Mouse (Mus musculus) retina, adult 2 months (tissue): ENCODE results near the gene Wsb2.
"Not testable (repeated sequence)": the region's sequence is repeated elsewhere in the genome, so short reads cannot be mapped to it uniquely, and the experiment has no call there.

Experiments
- DNase-seq: peaks from one replicate; pipeline ENCODE4 v3.0.0-alpha.2; 2012; ENCODE audit warnings: low read depth, low spot score

Wsb2 gene

DNA sequence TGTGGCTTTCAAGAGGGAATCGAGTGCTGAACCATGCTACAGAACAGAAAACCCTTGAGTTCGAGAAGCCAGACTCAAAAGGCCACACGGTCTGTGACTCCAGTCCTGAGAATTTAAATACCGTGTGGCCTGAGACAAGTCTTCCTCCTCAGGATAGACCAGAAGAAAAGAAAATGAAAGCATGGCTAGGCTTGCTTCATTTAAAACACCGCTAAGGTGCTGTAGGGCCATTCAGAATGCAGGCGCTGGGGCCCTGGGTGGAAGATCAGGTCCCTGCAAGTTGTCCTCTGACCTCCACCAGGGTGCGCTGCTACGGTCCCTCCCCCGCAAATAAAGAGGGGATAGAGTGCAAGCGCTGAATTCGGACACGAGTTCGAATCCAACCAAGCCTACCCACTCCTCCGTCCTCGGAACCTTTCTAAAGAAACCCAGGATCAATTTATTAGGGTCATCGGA lies 31.2 kb downstream of the Wsb2 start:
- DNase-seq: no peak

GRCm38 (mm10) chr5:117388877-117389276 lies 31.8 kb downstream of the Wsb2 start, which contains the start of gene Rfc5:
TSS of gene Rfc5 (minus strand) at chr5:117389047.
- DNase-seq: peak; percentile 86

- no peak for DNase-seq
These were observed 33.8 kb downstream of the Wsb2 start for GRCm38 (mm10) chr5:117390895-117391294.

DNA sequence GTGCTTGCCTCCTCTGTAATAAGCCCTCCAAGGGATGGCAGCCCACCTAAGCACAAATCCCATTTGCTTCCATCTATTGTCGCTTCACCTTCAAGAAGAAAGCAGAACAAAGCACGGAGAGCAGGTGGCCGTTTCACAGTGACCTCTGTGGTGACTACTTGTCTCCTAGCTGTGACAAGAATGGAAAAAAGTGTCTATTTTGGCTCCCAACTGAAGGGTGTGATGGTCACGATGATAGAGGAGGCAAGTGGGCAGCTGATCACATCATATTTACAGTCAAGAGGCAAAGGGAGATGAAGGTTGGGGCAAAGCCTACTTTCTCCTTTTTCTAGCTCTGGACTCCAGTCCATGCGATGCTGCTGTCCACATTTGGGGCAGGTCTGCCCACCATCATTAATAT lies 38.7 kb downstream of the Wsb2 start:
- DNase-seq: no peak

GRCm38 (mm10) chr5:117396596-117397014 lies 39.5 kb downstream of the Wsb2 start:
- DNase-seq: no peak

DNA sequence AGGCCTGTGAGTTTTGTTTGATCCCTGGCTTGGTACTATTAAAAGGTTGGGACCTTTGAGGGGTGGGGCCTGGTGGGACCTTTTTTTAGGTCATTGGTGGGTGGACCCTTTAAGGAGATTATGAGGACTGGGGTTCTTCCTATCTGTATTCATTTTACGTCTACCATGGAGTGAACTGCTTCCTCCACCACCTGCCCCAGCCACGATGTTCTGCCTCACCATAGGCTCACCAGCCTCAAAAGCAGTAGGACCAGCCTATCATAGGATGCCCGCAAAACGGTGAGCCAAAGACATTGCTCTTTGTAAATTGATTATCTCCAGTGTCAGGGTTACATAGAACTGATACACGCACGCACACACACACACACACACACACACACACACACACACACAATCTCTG lies 40.3 kb downstream of the Wsb2 start:
- DNase-seq: no peak

DNA sequence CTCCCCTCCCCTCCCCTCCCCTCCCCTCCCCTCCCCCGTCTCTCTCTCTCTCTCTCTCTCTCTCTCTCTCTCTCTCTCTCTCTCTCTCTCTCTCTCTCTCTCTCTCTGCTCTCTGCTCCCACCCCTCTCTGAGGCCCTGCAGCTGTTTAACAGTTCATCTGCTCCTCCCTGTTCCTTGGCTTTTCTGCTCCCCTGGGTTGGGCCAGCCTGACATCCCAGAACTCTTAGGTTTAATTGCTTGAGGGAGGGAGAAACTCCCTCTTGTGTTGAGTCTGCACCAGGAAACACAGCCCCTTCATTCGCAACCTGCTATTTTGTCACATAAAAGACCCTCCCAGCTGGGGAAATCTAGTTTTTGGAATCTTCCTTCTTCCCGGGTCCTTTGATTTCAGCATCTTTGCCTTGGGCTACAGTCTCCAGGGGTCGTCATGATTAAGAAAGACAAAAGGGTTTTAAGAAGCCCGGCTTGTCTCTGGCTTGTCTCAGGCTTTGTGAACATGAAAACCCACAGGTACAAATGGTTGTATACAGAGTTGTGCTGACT lies 41.0 kb downstream of the Wsb2 start:
- no peak for DNase-seq

GRCm38 (mm10) chr5:117399281-117399680 lies 42.2 kb downstream of the Wsb2 start:
- DNase-seq: no peak

DNA sequence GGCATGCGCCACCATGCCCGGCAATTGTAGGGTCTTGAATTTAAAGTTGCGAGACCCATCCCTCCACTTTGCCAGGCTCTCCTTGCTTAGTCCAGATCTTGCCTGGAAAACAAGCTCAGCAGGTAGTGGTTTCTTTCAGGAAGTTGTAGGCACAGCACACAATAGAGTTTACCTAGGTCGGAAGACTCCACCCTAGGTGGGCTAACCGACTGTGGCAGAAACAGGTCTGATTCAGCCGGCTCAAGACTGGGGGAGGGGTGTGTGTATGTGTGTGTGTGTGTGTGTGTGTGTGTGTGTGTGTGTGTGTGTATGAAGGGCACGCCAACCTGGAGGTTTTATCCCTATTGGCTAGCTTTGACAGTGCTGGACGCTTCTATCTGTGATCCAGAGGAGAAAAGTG lies 46.5 kb downstream of the Wsb2 start:
- DNase-seq: no peak

DNA sequence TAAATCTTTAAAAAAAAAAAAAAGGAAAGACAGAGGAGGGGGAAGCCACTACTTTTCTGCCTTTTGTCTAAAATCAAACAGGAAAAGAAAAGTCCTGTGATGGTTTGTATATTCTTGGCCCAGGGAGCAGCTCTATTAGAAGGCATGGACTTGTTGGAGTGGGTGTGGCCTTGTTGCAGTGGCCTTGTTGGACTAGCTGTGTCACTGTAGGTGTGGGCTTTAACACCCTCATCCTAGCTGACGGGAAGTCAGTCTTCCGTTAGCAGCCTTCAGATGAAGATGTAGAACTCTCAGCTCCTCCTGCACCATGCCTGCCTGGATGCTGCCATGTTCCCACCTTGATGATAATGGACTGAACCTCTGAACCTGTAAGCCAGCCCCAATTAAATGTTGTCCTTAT lies 47.6 kb downstream of the Wsb2 start:
- not testable (repeated sequence) for DNase-seq

- no peak for DNase-seq
These were observed 51.1 kb downstream of the Wsb2 start for GRCm38 (mm10) chr5:117408216-117408615.

DNA sequence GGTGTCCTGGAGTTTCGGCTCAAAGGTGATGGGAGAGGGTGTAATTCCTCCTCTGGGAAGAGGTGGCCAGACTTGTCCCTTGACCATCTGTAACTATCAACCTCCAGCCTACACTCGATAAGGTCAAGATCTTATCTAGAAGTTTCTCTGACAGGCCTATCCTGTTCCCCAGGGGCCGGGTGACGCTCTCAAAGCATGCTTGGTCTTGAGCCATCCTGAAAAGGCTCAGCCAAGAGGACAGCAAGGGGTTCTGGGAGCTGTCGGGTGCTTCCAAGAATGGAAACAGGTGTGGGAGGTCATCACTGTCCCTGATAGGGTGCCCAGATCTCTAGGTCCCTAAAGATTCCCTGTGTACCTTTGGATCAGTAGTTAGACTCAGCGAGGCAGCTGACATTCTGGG lies 52.3 kb downstream of the Wsb2 start:
- DNase-seq: no peak

- peak; percentile 64 for DNase-seq
These were observed 56.7 kb downstream of the Wsb2 start, which contains the start of gene Ksr2 for GRCm38 (mm10) chr5:117413507-117414501. TSS of gene Ksr2 (plus strand) at chr5:117414000.

DNA sequence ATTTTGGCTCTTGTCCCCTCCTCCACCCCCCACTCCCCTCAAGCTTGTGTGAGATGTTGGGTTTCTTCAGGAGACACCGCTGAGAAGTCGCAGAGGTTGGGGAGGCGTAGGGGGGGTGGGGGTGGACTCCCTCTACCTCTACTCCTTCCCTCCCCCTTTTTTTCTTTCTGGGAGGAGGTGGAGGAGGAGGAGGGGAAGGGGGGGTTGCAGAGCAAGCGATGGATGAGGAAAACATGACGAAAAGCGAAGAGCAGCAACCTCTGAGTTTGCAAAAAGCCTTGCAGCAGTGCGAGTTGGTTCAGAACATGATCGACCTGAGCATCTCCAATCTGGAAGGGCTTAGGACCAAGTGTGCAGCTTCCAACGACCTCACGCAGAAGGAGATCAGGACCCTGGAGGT lies 57.5 kb downstream of the Wsb2 start:
- DNase-seq: no peak

- no peak for DNase-seq
These were observed 58.2 kb downstream of the Wsb2 start for GRCm38 (mm10) chr5:117415011-117415912.

- DNase-seq: no peak
These were observed 60.3 kb downstream of the Wsb2 start for GRCm38 (mm10) chr5:117417442-117417841.
